Mouse (Mus musculus): ENCODE measurements at regions not wholly inside any gene's neighbourhood (a gene's known extent, or its start where the extent isn't known, plus 50 kb on each side); places are given as distances from the start of the nearest gene placed in this dataset.
"Not testable (repeated sequence)": the region's sequence is repeated elsewhere in the genome, so short reads cannot be mapped to it uniquely, and the experiment has no call there.

DNA sequence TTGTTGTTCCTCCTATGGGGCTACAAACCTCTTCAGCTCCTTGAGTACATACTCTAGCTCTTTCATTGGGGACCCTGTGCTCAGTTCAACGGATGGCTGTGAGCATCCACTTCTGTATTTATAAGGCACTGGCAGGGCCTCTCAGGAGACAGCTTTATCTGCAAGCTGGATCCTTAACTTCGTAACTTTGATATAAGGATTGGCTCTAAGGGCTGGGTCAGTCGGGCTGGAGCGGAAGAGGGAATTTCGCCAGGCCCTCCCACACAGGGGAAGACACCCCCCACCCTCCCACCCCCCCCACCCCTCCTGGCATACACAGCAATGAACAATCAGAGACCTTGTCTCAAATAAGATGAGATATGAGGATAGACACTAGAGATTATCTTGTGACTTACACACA lies 304.3 kb upstream of the Chordc1 start:
- no peak for DNase-seq (ENCODE audit: low spot score in 2 of 2)

DNA sequence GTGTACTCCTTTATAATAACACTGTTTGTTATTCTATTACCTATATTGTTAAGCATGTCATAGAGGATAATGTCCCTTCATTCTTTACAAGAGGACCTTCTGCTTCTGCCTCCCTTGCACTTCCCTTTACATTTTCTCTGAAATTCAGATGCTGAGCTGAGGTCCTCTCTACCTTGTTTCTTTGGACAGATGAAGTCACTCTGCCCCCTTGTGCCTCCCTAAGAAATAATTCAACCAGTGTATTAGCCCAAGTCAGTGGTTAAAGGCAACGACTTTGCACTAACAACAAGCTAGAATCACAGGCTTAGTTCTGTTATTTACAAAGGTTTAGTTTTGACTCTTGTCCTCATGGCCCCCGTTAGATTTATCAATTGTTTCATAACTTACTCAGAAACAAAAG lies 289.4 kb upstream of the Chordc1 start:
- peak in 1 of 2 experiments; percentile 22 for DNase-seq (ENCODE audit: low spot score in 2 of 2)

DNA sequence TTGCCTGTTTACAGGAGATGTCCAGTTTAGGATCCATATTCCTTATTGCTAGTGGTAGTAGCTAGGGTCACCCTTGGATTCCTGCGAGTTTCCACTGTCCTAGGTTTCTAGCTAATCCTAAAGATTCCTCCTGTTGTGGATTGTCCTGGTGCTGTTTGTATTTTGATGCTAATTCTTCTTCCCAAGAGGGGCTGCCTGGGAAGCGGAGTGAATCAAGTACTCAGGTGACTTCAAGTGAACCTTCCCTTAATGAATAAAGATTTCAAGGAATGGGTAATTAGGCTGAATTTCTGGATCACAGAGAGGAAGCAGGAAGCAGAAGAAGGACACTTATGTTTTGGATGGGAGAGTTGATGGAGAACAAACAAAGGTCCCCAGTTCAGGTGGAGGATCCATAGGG lies 250.6 kb upstream of the Chordc1 start:
- DNase-seq (ENCODE audit: low spot score in 2 of 2): no peak

DNA sequence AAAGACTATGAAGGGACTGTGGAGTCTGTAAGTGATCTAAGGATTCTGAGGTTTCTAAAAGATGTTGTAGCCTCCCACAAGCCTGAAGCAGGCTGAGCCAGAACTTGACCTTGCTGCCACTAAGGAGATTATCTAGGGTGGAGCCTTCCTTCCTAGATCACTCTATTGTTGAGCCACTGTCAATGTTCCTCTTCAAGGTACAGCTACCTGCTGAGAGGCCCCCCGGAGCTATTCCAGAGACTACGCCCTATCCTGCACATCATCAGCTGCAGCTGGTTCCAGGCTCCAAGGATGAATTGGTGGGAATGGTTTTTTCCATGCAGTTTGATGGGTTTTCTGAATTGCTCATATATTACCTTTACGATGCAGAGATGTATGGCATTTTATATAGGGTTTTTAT lies 249.3 kb upstream of the Chordc1 start:
- DNase-seq (ENCODE audit: low spot score in 2 of 2): not testable (repeated sequence)

DNA sequence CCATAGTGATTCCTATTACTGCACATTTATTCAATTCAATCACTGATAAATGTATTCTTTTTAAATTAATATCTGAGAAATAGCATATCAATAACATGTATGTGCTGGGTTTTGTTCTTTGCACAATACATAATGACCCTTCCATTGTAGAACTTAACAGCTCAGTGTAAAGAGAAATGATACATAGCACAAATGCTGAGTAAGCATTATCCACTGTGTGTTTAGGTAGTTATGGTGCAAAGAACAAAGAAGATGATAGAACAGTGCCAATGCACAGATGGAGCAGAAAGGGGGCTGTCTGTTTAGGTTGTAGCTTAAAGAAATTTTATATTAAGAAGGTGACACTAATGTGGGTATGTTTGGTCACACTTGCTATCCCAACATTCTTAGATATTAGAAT lies 215.0 kb upstream of the Chordc1 start:
- DNase-seq (ENCODE audit: low spot score in 2 of 2): no peak

DNA sequence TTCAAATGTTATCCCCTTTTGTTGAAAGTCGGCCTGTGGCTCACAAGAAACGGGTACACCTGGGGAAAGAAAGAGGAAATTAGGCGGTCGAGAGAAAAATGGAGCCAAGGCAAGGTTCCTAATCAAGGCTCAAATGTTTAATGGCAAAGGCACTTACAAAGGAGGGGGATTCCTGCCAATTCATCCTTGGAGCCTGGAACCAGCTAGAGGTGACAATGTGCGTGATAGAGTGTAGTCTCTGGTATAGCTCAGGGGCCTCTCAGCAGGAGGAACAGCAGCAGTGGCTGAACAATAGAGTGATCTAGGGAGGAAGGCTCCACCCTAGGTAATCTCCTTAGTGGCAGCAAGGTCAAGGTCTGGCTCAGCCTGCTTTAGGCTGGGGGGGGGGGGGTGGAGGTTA lies 213.5 kb upstream of the Chordc1 start:
- DNase-seq (ENCODE audit: low spot score in 2 of 2): not testable (repeated sequence)

DNA sequence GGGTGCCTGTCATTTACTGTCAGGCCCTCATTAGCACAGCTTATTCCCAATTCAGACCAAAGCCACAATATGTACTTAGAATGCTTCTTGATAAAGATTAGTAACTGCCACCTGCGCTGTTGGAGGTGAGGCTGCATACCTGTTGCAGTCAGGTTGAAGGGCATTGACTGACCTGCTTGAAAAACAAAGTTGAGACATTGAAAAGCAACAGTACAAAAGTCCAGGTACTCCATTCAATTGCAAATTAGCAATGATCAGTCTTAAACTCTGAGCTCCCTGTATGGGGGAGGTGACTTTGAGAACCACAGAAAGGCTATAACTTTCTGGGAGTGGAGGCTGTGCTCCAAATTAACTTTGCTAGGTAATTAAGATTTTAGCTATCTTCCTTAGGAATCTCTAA lies 212.8 kb upstream of the Chordc1 start:
- DNase-seq (ENCODE audit: low spot score in 2 of 2): not testable (repeated sequence)
